Mouse (Mus musculus): ENCODE measurements around the gene Nrp1. TPM values are rescaled to one million over a fixed set of nuclear protein-coding genes. Genes with fewer than 3 reads are reported as not detected.

Nrp1 gene
- polyA plus RNA-seq (2017; shearing (Covaris generic)) = 363 TPM

DNA sequence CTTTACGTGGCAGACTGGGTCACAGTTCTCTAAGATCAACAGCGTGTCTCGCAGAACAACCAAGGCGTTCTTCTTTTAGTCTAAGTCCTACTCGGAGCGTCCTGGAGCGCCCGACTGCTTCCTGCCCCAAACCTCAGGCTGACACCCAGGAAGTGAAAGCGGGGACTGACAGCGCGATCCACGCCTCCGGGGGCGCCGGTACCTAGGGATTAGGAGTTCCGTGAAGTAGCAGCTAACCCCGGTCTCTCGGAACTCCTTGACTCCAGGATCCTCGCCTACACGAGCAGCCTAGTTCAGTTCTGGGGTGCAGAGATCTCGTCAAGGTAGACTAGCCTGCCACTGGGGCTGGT lies at the start of gene Nrp1:
Gene Nrp1, plus strand, starts transcription at position 199 of the 350 bp plus-strand sequence.

Data from inflammation-experienced regulatory T-cells, adult 16 weeks (primary cell).